Mouse (Mus musculus): ENCODE measurements around the gene Slc4a8.

DNA sequence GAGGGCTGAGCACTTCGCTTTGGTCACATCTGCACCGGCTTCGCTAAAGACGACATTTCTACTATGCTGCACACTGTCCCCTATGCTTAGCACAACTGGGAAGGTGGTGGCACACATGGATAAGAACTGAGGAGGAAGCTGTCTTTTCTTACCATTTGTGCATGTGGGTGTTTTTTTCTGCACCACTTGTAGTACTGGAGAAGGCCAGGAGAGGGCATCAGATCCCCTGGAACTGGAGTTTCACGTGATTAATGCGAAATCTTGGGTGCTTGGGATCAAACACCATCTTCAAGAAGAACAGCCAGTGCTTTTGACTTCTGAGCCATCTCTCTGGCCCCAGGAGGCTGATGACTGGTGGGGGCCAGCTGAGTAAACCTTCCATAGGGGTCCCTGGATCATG lies 69.1 kb downstream of the Slc4a8 start:
- peak; percentile 26; the same call in 1 of the 2 replicates for TF ChIP-seq CTCF (IDR thresholded peaks at IDR 0.05; ENCODE audit: borderline replicate concordance, insufficient read depth, low read depth, low read length)
- TF ChIP-seq POLR2A (IDR thresholded peaks at IDR 0.05; ENCODE audit: borderline replicate concordance, insufficient read depth, low read length), result no peak
